Mouse (Mus musculus) heart, adult 9 months (tissue): Measurements from ENCODE around the gene Ccdc159.

Experiments
- DNase-seq, 2 experiments: peaks; one replicate each; pipeline ENCODE4 v3.0.0; 2022; ENCODE audit warnings: low spot score in 2 of 2

Gene Ccdc159

DNA sequence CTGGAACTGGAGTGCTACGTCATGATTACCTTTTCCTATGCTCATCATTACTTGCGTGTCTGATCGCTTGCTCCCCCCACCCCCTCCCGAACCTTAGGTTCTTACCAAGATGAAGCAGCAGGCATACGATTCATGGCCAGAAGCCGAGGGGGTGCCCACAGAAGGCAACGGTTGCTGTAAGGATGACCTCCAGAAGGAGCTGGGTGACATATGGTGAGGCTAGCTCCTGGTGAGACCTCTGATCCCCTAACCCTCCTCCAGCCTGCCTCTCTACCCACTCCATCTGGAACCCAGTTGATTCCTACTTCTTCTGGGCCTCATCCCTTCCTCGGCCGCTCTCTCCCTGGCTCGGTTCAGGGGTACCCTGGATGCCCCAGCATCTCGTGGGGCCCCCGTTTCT lies 6.8 kb downstream of the Ccdc159 start:
- DNase-seq, result no peak

DNA sequence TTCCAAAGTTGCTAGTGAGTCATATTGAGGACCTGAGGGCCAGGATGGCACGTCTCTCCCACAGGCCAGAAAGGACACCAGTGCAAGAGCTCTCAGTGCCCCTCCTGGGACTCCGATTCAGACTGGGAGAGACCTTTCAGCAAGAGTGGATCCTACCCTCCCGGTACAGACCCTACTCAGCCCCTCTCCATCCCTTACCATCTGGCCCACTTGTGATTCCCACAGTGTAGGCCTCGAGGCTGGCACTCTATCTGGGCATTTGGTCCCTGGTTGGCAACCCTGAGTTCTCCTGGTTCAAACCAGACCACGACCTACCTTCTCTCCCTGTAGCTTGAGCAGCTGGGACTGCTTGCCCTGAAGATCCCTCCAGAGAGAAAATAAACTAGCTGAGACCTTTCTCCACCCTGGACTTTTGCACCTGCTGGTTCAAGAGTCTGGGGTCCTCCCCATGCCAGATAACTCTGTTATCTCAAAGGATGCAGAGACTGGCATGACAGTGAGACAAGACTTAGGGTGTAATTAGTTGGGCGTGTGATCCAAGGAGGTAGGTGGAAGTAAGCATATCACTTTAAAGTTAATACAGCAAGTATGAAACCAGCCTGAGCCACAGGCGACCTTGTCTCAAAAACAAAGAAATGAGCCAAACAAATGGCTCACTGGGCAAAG lies 8.3 kb downstream of the Ccdc159 start:
- no peak for DNase-seq

DNA sequence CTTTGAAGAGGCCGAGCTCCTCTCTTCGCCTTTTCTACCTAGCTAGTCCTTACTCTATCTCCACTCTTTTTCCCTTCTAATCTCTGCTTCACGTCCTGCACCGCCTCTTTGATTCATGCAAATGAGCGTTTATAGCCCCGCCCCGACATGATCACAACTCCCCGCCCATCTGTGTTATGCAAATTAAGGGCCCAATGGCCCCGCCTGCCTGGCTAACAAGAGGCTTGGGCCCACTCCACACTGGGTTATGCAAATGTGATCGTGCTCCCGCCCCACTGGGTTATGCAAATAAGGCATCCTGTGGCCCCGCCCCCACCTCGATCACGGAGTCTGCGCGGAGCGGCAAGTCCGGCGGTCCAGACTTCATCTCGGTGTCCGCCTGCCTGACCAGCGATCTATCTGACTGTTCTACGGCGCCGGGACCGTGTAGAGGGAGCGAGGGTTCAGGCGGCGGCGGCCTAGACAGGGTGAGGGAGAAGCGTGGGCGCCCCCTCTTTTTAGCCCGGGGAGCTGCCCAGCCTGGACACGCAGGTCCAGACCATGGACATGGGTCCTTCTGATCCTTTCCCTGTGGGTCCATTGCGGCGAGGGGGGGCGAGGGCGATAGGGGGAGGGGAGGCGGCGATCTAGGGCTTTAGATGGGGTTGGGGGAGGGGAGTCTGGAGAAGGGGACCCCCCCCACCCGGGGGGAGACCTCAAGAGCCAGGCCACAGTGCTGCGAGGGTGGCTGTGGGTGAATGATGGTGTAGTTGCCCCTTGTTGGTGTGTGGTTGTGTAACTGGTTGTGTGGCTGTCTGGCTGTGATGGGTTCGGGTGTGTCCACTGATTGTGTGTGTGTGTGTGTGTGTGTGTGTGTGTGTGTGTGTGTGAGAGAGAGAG lies 9.7 kb downstream of the Ccdc159 start, which contains the start of gene Plppr2:
TSS of gene Plppr2 (plus strand) at position 342 of the 879 bp plus-strand sequence.
- DNase-seq, result peak; percentile 91 to 96

DNA sequence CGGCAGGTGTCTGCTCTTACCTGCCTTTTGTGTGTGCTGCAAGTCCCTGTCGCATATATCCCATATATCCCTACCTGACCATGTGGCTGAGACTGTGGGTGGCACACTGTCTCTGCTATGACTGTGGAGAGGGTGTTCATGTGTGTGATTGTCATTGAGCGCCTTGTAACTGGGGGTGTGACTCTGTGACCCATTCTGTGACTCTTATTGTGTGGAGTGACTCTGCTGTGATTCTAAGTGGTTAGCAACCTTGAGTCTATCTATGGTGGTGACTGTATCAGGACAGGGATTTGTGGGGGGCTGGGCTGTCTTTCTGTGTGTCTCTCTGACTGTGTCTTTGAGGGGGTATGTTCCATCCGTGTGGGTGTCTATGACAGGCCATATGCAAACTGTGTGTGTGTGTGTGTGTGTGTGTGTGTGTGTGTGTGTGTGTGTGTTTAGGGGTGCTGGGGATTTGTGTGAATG lies 10.5 kb downstream of the Ccdc159 start:
- DNase-seq, result no peak

DNA sequence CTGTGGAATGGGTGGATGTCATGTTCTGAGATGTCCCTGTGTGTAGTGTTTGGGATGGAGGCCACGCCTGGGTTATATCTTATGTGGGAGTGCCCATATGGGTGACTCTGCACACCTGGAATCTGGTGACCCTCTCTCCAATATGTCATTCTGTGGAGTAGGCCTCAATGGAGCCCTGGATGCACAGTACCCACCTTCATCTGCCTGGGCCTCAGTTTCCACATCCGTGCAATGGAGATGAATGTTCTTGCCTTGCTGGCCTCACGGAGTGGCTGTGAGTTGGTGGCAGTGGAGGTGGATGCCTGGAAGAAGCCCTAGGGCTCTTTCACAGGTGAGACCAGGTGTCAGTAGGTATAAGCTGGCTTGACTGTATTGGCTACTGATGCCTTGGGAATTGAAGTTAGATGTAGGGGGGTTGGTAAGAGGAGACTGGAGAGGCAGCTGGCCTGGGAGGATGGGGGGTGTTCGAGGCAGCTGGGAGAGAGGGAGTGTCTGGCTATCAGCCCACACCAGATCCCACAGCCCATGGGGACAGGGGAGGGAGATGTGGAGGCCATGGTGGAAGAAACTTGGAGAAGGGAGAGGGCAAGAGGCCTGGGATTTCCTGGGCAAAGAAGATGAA lies 11.1 kb downstream of the Ccdc159 start:
- DNase-seq, result no peak

DNA sequence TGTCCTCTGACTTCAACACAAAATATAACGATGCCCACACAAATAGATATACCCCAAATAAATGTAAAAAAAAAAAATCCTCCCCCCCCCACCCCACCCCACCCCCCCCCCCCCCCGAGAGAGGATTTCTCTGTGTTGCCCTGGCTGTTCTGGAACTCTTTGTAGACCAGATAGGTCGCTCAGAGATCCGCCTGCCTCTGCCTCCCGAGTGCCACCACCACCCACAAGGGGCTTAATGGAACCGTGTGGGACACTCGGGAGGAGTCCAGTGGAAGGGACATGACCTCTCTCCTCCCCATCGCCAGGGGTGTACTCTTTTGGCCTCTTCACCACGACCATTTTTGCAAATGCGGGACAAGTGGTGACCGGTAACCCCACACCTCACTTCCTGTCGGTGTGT lies 15.8 kb downstream of the Ccdc159 start:
- no peak for DNase-seq

DNA sequence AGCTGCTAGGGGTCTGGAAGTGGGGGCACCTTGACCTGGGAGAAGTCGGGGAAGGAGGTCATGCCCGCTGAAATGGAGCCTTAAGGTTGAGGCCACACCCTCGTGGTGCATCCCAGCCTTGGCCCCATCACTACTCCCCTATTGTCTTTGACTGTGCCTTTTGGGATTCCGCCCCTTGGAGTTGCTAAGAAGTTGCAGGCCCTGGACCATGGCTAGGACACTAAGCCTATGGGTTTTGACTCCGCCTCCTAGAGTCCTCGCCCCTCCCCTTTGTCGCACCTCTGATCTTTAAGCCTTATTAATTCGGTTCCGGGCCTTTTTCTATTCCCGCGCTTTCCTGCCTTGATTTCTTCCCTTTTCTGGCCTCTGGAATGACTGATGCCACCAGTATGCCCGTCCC lies 16.4 kb downstream of the Ccdc159 start:
- DNase-seq, result no peak

DNA sequence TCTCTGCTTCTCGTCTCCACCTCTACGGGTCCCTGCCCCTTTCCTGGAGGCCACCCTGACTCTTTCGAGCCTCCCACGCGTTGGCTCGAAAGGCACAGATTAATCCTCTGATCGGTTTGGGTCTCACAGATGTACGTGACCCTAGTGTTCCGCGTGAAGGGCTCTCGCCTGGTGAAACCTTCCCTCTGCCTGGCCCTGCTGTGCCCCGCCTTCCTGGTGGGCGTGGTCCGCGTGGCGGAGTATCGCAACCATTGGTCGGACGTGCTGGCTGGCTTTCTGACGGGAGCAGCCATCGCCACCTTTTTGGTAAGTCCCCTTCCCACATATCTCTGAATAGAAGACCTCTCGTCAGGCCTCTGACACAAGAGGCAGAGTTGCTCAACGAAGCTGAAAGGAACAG lies 17.0 kb downstream of the Ccdc159 start:
- DNase-seq, result no peak

DNA sequence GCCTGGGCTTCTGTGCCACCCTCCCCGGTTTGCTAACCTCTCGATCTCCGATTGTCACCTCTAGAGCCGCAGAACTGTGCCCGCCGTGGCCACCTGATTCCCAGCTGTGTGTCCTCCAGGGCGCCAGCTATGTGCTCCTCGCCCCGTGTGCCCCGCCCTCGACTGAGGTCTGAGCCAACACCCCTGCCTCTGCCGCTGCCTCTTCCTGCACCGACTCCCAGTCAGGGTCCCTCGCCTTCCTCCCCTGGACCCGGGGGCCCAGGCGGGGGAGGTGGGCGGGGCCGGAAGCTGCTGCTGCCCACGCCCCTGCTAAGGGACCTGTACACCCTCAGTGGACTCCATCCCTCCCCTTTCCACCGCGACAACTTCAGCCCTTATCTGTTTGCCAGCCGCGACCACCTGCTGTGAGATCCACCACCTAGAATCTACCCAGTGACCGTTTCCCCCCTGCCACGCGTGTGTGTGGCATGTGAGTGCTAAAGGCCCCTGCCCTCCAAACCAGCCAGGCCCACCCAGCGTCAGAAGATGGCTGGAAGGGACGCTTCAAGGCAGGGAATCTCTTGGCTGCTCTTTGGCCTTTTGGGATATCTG lies 20.4 kb downstream of the Ccdc159 start:
- no peak for DNase-seq

DNA sequence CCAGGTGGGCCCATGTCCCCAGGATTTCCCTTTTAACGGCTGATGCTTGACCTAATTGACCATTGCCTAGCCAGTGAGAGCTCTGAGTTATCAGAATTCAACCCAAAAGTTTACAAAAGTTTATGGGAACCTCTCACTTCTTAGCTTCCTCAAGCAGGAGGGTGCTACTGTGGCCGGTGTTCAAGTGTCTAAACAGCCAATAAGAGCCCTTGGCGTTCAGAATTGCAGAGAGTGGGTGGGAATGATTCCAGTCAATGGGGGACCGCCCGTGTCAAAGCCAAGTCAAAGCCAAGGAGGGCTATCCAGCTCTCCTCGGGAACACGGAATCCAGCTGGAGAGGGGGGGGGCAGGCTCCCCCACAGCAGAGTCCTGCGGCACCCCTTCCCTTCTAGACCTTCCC lies 20.9 kb downstream of the Ccdc159 start:
- no peak for DNase-seq

DNA sequence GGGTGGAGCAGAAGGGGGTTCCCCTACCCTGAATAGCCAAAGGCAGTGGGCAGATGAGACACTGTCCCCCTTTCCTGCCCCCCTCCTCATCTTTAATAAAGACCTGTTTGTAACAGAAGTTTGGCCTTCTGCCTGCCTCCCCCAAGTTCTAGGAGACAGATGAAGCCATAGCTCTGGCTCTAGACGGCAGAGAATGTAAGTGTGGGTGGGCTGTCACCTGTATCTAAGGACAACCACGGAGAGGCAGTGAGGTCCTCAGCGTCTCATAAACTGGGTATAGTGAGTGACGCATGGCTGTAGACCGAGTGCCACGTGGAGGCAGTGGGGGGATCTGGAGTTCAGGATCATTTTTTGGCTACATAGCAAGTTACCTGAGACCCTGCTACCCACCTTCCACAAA lies 21.5 kb downstream of the Ccdc159 start:
- no peak for DNase-seq

DNA sequence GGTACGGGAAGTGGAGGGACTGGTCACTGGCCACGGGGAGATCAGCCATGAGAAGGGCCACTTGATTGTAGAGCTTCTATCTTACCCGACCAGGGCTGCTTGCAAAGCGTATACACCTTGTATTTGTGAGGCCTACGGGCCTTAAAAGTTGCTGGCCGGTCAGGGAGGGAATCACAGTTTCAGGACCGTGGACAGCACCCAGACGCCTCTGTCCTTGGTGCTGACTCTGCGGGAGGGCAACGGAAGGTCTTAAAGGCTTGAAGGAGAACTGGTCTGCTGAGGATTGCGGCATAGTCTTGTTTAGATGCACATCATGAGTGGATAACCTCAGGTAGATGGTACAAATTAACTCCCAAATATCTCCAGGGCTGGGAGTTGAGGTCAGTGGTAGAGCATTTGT lies 23.1 kb downstream of the Ccdc159 start:
- DNase-seq, result peak in 1 of 2 experiments; percentile 43

DNA sequence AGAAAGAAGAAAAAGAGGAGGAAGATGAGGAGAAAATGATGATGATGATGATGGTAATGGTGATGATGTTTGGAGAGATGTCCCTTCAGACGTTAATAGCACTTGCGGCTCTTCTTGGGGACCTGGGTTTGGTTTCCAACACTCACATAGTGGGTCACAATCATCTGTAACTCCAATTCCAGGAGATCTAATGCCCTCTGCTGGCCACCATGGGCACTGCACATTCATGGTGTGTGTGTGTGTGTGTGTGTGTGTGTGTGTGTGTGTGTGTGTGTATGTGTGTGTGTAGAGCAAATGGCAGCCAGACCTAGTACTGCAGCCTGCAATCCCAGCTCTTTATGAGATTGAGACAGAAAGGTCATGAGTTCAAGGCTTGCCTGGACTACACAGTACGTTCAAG lies 24.7 kb downstream of the Ccdc159 start:
- DNase-seq, result no peak

DNA sequence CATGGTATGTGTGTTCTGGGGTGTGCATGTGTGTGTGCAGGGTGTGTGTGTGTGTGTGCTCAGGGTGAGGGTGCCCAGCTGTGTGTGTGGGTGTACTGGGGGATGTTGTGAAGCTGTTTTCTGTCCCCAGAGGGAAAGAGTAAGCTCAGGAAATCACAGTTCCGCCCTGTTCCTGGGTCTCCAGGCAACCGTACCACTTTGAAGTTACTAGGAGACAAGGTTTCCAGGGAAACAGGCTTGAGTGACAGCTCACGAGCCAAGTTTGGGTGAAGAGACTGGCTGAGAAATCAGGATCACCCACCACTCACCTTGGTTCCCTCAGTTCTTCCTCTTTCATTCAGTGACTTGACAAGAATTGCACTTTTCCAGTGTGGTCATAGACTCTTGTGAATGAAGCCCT lies 26.3 kb downstream of the Ccdc159 start:
- no peak for DNase-seq

DNA sequence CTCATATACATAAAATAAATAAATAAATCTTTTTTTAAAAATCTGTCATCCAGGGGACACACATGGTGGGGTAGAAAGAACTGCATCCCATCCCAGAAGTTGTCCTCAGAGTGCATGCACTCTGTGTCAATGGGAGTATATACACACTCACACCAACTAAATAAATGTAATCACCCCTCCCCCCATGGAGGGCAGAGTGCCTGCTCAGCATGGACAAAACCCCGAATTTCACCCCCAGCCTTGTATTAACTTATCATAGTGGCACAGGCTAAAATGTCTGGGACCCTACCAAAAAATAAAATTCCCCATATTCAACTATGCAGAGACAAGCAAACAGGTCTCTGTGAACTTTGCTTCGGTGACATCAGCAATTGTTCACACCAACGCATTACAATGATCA lies 27.4 kb downstream of the Ccdc159 start:
- no peak for DNase-seq

DNA sequence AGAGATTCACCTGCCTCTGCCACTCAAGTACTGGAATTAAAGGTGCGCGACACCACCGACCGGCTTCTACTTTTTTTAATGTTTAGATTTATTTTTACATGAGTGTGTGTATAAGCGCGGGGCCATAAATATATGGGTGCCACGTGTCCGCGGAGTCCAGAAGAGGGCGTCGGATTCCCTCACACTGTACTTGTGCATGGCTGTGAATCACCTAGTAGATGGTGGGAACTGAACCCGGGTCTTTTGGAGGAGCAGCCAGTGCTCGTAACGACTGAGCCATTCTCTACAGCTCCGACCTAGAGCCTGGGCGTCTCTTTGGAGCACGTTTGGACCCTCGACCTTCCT lies 27.9 kb downstream of the Ccdc159 start:
- no peak for DNase-seq

DNA sequence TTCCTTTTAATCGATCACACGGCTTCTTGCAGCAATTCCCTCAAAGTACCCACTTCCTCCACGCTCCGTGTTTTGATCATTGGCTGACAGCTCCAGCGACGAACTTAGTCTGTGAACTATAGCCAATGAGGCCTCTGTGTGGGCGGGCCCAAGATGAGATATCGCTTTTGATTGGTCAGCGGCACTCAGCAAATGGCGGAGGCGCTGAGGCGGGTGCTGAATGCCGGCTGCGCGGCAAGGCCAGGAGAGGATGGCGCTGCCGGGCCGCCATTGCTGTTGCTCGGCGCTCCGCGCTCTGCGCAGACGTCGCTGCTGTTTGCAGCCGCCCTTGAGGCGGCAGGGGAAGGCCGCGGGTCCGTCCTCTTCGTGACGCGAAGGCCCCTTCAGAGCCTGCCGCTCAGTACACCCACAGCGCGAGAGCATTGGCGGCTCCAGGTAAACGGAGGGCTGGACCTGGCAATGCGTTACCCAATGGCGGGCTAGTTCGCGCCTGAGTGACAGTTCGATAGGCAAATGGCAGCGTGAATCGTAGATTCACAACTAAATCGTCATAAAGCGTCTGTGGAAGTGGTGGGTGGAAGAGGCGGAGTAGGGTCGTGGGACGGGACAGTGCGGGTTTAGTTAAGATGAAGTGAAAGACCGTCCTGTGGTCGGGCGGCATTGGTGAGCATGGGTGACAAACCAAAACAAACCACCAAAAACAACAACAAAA lies 28.5 kb downstream of the Ccdc159 start, which contains the start of gene Swsap1:
TSS of gene Swsap1 (plus strand) at position 186 of the 712 bp plus-strand sequence.
- DNase-seq, result peak; percentile 99 to 100

DNA sequence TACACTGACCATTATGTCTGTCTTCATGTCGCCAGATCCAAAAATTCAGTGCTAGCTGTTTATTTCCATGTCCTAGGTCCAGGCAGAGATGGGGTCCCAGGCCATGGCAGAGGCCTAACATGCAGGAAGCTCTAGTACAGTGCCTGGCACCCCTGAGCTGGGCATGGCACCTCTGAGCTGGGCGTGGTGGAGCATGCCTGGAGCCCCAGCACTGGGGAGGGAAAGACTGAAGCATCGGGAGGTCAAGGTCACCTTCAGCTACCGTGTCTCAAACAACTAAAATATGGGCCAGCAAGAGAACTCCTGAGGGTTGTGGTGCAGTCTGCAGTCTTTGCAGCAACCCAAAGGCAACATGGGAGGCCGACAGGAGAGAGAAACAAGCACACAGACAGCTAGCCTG lies 31.1 kb downstream of the Ccdc159 start:
- no peak for DNase-seq

DNA sequence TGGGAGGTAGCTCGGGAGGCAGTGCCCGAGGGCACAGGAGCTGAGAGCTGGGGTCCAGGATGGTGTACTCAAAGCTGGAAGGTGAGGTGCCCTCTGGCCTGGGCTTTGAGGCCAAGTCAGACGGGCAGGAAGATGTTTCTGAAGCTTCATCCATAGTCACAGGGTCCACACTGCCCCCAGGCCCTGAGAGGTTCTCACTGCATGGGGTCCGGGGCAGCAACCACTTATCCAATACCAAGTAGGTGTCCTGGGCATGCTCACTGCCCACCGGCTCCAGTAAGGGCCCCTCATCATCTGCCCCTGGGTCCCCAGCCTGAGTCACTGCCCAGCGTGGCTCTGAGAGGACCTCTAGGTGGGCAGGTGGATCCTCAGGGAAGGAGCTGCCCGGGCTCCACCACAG lies 32.0 kb downstream of the Ccdc159 start:
- DNase-seq, result no peak

DNA sequence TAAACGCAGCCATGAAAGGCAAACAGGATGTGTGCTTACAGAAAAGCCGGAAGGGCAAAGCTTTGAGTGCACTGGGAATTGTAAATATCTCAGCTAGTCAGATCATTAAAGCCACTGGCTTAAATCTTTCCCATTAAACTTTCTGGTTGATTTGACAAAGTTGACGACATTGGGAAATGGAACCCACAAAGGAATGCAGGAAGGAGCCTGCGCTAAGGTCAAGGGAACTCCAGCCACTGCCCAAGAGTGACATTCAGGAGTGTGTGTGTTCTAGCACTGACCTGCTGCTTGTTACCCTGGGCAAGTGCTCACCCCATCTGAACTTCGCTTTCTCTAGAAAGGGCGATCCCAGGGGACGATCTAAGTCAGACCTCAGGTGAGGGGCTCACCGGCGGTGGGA lies 32.9 kb downstream of the Ccdc159 start:
- no peak for DNase-seq

DNA sequence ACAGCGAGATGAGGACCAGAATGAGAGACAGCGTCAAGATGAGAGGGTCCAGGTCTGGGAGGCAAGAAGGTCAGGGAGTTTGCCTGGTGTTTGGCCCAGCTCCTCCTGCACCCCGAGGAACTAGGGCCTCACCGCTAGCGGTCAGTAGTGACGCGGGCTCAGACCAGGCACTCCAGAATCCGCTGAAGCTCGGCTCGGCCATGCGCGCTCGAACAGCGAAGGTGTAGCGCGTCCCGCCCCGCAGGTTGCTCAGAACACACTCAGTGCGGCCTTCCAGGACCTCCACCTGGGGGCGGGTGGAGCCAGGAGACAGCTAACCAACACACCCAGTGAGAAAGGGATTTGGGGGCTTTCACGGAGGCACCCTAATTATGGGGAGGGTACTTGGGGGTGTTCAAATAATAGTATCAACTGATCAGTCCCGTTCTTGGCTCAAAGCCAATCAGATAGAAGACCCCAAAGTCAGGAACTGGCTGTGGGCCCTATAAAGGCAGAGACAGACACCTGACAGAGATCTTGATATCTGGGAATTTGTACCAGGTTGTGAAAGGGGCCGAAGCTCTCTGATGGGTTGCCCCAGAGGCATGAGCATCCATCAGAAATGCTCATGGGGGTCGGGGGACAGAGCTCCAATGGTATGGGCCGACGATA lies 33.4 kb downstream of the Ccdc159 start:
- no peak for DNase-seq
